Mouse (Mus musculus) forebrain, embryonic 15.5 days (tissue): ENCODE measurements at regions not wholly inside any gene's neighbourhood (a gene's known extent, or its start where the extent isn't known, plus 50 kb on each side); places are given as distances from the start of the nearest gene placed in this dataset.

ENCODE experiments used
- ATAC-seq: fragments of 200-750 bp; cut with Nextera tagmentation; replicated peaks from 2 replicates; pipeline ENCODE4 v1.8.0; 2017; ENCODE audit warnings: mild to moderate bottlenecking, moderate TSS enrichment, moderate library complexity
- H3K27ac ChIP-seq: fragments of 300-500 bp; sonication (generic); replicated peaks from 2 replicates; pipeline ENCODE4 v1.5.1; 2015; ENCODE audit warnings: mild to moderate bottlenecking, inconsistent platforms
- H3K27me3 ChIP-seq: fragments of 300-500 bp; sonication (generic); 2 replicates; pipeline ENCODE4 v1.6.1; 2015; ENCODE audit warnings: inconsistent platforms
- H3K36me3 ChIP-seq: fragments of 300-500 bp; sonication (generic); 2 replicates; pipeline ENCODE4 v1.6.1; 2015; ENCODE audit warnings: mild to moderate bottlenecking, inconsistent platforms
- H3K4me1 ChIP-seq: fragments of 300-500 bp; sonication (generic); 2 replicates; pipeline ENCODE4 v1.6.1; 2015; ENCODE audit warnings: inconsistent platforms
- H3K4me2 ChIP-seq: fragments of 300-500 bp; sonication (generic); replicated peaks from 2 replicates; pipeline ENCODE4 v1.6.1; 2015; ENCODE audit warnings: mild to moderate bottlenecking, inconsistent platforms
- H3K4me3 ChIP-seq: fragments of 300-500 bp; sonication (generic); 2 replicates; pipeline ENCODE4 v1.5.1; 2015; ENCODE audit warnings: mild to moderate bottlenecking, inconsistent platforms
- H3K9ac ChIP-seq: fragments of 300-500 bp; sonication (generic); replicated peaks from 2 replicates; pipeline ENCODE4 v1.6.1; 2015; ENCODE audit warnings: mild to moderate bottlenecking, inconsistent platforms
- H3K9me3 ChIP-seq: fragments of 300-500 bp; sonication (generic); 2 replicates; pipeline ENCODE4 v1.6.1; 2016; ENCODE audit warnings: inconsistent platforms
- WGBS: fragments of 180-500 bp; shearing (Covaris S2); methylation state at CpG from one replicate; pipeline ENCODE4 v1.1.7; 2015; ENCODE audit warnings: mixed read lengths; 5-methylcytosine and 5-hydroxymethylcytosine counted together

DNA sequence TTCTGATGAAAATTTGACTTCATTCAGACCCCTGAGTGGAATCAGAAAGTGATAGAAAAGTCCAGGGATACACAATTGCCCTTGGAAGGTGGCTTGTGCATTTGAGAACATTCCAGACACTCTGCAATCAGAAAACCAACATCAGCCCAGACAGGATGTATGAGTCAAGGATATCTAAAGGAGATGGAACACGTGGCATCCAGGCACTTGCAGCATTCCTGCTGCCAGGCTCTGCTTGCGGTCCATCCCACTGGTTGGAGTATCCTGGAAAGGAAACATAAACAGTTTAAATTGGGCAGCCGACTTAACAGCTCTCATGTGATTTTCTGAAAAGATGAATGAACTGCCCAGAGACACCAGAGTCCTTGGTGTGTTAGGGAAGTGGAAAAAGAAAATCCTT, 341.2 kb downstream of the Pdgfc start:
- H3K27ac ChIP-seq: no peak overlapping the region
- H3K9me3 ChIP-seq: no peaks in the 10 kb centered on the region
- no peaks in the 10 kb centered on the region for H3K4me1 ChIP-seq
- no peaks in the 10 kb centered on the region for H3K27me3 ChIP-seq
- 76% methylated on average over 3 of the region's 3 CpGs for WGBS
- H3K4me2 ChIP-seq: no peak overlapping the region
- no peak for ATAC-seq
- H3K9ac ChIP-seq: no peak overlapping the region
- no peaks in the 10 kb centered on the region for H3K36me3 ChIP-seq
- H3K4me3 ChIP-seq: no peak overlapping the region

DNA sequence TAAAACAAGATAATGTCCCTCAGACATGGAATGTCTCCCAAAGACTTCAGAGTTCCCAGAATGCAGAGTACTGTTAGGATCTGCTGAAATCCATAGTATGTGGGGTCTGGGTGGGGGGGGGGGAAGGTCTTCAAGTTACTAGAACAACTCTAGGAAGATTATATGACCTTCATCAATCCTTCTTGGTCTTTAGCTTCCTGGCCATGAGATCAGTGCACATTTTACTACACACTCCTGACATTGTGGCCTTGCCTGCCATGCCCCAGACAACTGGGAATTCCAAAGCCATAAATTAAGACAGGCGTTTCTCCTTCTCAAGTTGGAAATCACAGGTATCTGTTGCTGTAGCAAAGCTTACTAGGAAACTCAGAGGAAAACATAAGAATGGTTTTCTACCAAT, 343.1 kb downstream of the Pdgfc start:
- no peak overlapping the region for H3K27ac ChIP-seq
- H3K4me2 ChIP-seq: no peak overlapping the region
- no peaks in the 10 kb centered on the region for H3K27me3 ChIP-seq
- H3K4me3 ChIP-seq: no peak overlapping the region
- no peaks in the 10 kb centered on the region for H3K9me3 ChIP-seq
- H3K9ac ChIP-seq: no peak overlapping the region
- no peak for ATAC-seq
- 76% methylated on average over 1 of the region's 1 CpGs for WGBS
- no peaks in the 10 kb centered on the region for H3K4me1 ChIP-seq
- no peaks in the 10 kb centered on the region for H3K36me3 ChIP-seq

DNA sequence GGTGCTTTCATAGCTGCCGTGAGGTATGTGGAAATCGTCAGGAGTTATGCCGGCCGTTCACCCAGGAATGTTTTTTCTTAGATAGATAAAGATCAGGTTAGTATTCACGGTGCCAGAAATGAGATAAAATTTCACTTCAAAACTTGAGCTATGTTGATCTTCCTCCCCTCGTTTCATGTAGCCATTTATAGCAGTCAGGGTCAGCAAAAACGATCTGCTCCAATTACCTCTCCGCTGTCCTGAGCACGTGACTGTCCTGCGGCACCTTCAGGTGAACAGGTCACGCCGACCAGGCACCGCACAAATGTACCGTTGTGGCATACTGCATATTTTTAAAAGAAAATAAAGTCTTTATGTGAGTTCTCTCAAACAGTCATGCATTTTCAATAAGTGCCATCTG, 350.7 kb downstream of the Pdgfc start:
- whole genome bisulfite sequencing: 91% methylated on average over 14 of the region's 14 CpGs

DNA sequence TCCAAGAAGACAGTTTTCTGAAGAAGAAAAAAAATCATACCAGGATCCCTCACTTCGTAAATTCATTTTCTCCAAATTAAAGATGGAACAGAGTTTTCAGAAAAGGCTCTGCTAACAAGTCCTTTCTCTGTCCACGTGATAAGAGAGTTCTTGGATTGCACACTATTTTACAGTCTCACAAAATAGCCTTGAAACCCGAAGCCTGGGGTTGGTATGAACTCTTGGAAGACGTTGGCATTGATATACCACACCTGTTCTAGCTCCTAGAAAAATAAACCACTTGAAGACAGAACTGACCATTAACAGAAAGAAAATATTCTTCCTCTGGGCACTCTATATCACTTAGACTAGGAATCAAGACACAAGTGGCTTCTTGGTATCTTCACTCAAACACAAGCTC, 351.4 kb downstream of the Pdgfc start:
- ATAC-seq: no peak
- 81% methylated on average over 4 of the region's 4 CpGs for WGBS

More for the DNA sequence above, 350.7 kb downstream of the Pdgfc start:
- no peaks in the 10 kb centered on the region for H3K27me3 ChIP-seq
- no peaks in the 10 kb centered on the region for H3K36me3 ChIP-seq
- no peak overlapping the region for H3K27ac ChIP-seq
- no peaks in the 10 kb centered on the region for H3K9me3 ChIP-seq
- H3K4me3 ChIP-seq: no peak overlapping the region
- no peak overlapping the region for H3K4me2 ChIP-seq
- no peaks in the 10 kb centered on the region for H3K4me1 ChIP-seq
- no peak for ATAC-seq
- no peak overlapping the region for H3K9ac ChIP-seq

DNA sequence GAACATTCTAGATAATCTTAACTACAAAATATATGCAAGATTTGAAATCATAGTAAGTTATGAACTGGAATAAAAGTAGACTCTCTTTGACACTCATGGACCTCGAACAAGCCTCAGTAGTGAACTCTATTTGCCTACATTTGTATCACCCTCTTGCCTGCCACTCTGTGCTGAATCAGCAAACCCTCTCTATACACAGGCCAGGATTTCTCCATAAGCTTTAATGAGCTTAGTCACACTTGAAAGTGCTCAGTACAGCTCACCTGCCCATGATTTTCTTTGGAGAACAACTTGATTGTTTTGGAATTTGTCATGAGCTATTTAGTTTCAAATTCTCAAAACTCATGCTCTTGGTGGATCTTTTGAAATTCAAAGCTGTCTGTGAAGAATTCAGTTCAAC, 361.0 kb downstream of the Pdgfc start:
- no peaks in the 10 kb centered on the region for H3K4me1 ChIP-seq
- no peaks in the 10 kb centered on the region for H3K36me3 ChIP-seq
- 81% methylated on average over 1 of the region's 1 CpGs for WGBS
- H3K4me2 ChIP-seq: no peak overlapping the region
- H3K9ac ChIP-seq: no peak overlapping the region
- H3K9me3 ChIP-seq: no peaks in the 10 kb centered on the region
- H3K27ac ChIP-seq: no peak overlapping the region
- H3K4me3 ChIP-seq: no peak overlapping the region
- H3K27me3 ChIP-seq: no peaks in the 10 kb centered on the region
- no peak for ATAC-seq

More for the DNA sequence above, 351.4 kb downstream of the Pdgfc start:
- H3K36me3 ChIP-seq: no peaks in the 10 kb centered on the region
- no peak overlapping the region for H3K4me2 ChIP-seq
- H3K27me3 ChIP-seq: no peaks in the 10 kb centered on the region
- H3K4me3 ChIP-seq: no peak overlapping the region
- no peaks in the 10 kb centered on the region for H3K4me1 ChIP-seq
- no peak overlapping the region for H3K9ac ChIP-seq
- H3K9me3 ChIP-seq: no peaks in the 10 kb centered on the region
- H3K27ac ChIP-seq: no peak overlapping the region

DNA sequence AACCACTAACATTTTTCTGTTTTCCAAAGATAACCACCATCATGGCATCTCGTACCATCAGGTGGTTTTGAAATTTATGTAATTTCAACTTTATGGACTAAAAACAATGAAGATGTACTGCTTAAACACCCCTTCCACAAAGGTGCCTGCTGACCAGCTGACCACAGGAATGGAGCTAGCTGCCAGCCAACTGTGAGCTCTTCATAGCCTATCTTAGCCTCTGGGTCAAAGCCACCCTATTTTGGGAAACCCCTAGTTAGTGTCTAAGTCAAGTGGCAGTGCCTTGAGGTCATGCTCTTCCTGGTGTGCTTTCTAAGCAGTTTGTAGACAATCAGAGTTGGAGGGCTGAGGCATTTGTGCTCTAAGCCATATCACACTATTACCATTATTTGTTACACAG, 364.8 kb downstream of the Pdgfc start:
- H3K9ac ChIP-seq: no peak overlapping the region
- H3K36me3 ChIP-seq: no peaks in the 10 kb centered on the region
- H3K9me3 ChIP-seq: no peaks in the 10 kb centered on the region
- no peak for ATAC-seq
- H3K27ac ChIP-seq: no peak overlapping the region
- H3K4me1 ChIP-seq: no peaks in the 10 kb centered on the region
- WGBS: 93% methylated on average over 1 of the region's 1 CpGs
- H3K27me3 ChIP-seq: no peaks in the 10 kb centered on the region
- H3K4me3 ChIP-seq: no peak overlapping the region
- H3K4me2 ChIP-seq: no peak overlapping the region

DNA sequence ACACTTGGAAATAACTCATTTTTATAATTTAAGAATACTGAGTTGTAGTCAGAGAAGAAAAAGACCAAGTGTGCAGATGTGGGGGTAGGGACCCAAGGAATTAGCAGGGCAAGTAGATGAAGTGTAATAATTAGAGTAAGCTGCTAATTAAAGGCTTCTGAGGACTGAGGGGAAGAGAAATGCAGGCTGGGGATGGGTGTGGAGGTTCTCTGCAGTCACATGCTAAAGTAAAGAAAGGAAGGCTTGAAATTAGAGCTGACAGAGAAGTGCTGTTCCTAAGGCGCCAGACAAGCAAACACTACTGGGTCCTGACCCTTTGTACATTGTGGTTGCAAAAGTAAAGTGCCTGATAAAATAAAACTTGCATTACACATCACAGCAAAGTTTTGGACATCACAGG, 372.7 kb downstream of the Pdgfc start:
- no peaks in the 10 kb centered on the region for H3K36me3 ChIP-seq
- 3% methylated on average over 1 of the region's 1 CpGs for WGBS
- no peak overlapping the region for H3K4me2 ChIP-seq
- H3K9ac ChIP-seq: no peak overlapping the region
- H3K4me3 ChIP-seq: no peak overlapping the region
- H3K27ac ChIP-seq: no peak overlapping the region
- no peaks in the 10 kb centered on the region for H3K4me1 ChIP-seq
- no peaks in the 10 kb centered on the region for H3K27me3 ChIP-seq
- ATAC-seq: peak; percentile 48; the same call in 1 of the 2 replicates
- H3K9me3 ChIP-seq: no peaks in the 10 kb centered on the region

DNA sequence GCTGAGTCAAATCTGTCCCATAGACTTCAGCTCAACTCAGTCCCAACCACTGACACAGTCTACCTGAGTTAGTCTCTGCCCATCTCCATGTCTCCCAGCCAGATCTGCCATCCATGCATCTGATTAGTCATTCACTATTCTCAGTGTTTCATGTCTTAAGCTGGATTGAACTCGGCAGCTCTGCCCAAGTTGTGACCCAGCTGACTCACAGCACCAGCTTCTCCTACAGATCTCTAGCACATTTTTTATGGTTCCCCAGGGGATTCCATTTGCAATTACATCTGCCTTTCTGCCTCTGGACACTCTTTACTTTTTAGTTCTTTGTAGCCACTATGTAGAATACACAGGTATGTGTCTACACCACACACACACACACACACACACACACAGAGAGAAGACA, 385.7 kb downstream of the Pdgfc start:
- ATAC-seq: no peak
- Histone ChIP-seq H3K27ac (no peak overlapping the region), H3K9me3 (no peaks in the 10 kb centered on the region), H3K27me3 (no peaks in the 10 kb centered on the region), H3K9ac (no peak overlapping the region), H3K4me3 (no peak overlapping the region), H3K4me2 (no peak overlapping the region), H3K4me1 (no peaks in the 10 kb centered on the region), H3K36me3 (no peaks in the 10 kb centered on the region)
- WGBS: 74% methylated on average over 1 of the region's 1 CpGs

DNA sequence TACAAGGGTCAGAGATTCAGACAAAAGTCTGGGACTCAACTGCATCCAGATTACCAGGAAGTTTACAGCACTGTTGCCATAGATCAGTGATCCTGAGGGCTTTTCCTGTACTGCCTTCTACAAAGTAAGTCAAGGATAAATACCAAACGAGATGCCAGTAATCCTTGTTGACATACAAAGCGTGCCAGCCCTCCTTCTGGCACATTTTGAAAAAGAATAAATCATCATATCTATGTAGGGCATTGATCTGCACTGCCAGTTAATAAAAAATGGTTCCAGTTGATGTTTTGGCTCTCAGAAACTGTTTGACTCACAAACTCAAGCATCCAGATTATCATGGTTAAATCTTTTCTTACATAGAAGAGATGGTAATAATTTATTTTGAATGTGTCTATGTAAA, 390.5 kb downstream of the Pdgfc start:
- no peak for ATAC-seq
- H3K9me3 ChIP-seq: no peaks in the 10 kb centered on the region
- H3K36me3 ChIP-seq: no peaks in the 10 kb centered on the region
- H3K4me1 ChIP-seq: no peaks in the 10 kb centered on the region
- H3K27ac ChIP-seq: no peak overlapping the region
- WGBS: 47% methylated on average over 2 of the region's 2 CpGs
- no peak overlapping the region for H3K9ac ChIP-seq
- H3K4me2 ChIP-seq: no peak overlapping the region
- no peak overlapping the region for H3K4me3 ChIP-seq
- no peaks in the 10 kb centered on the region for H3K27me3 ChIP-seq
